Mouse (Mus musculus) embryonic facial prominence, embryonic 14.5 days (tissue): ENCODE data around the gene Taf6. TPM values are rescaled to one million over a fixed set of nuclear protein-coding genes. Genes with fewer than 3 reads are reported as not detected.
A peak's percentile ranks its signal among the peaks of the same experiment; 100 is the strongest.

ENCODE experiments used
- ATAC-seq: fragments of 200-750 bp; cut with Nextera tagmentation; 2 replicates; pipeline ENCODE4 v1.8.0; 2017; ENCODE audit warnings: low read depth, moderate number of reproducible peaks, moderate TSS enrichment
- DNase-seq: peaks from one replicate; pipeline ENCODE4 v3.0.0-alpha.2; 2015; ENCODE audit warnings: low spot score
- H3K27ac ChIP-seq: fragments of 300-500 bp; sonication (generic); replicated peaks from 2 replicates; pipeline ENCODE4 v1.5.1; 2014; ENCODE audit warnings: low read depth, mild to moderate bottlenecking, low read length, moderate library complexity
- H3K27me3 ChIP-seq: fragments of 300-500 bp; sonication (generic); replicated peaks from 2 replicates; pipeline ENCODE4 v1.6.1; 2014; ENCODE audit warnings: low read length; ENCODE audit not compliant: control insufficient read depth, insufficient read depth
- H3K36me3 ChIP-seq: fragments of 300-500 bp; sonication (generic); 2 replicates; pipeline ENCODE4 v1.6.1; 2014; ENCODE audit warnings: low read length, mixed read lengths; ENCODE audit not compliant: control insufficient read depth, insufficient read depth
- H3K4me1 ChIP-seq: fragments of 300-500 bp; sonication (generic); 2 replicates; pipeline ENCODE4 v1.6.1; 2014; ENCODE audit warnings: antibody characterized with exemption, low read length; ENCODE audit not compliant: control insufficient read depth, insufficient read depth
- H3K4me2 ChIP-seq: fragments of 300-500 bp; sonication (generic); 2 replicates; pipeline ENCODE4 v1.6.1; 2014; ENCODE audit warnings: low read depth, mild to moderate bottlenecking, low read length, moderate library complexity, mixed read lengths
- H3K4me3 ChIP-seq: fragments of 300-500 bp; sonication (generic); 2 replicates; pipeline ENCODE4 v1.5.1; 2014; ENCODE audit warnings: low read depth, mild to moderate bottlenecking, low read length
- H3K9ac ChIP-seq: fragments of 300-500 bp; sonication (generic); 2 replicates; pipeline ENCODE4 v1.6.1; 2014; ENCODE audit warnings: low read depth, mild to moderate bottlenecking, low read length, moderate library complexity, mixed read lengths
- H3K9me3 ChIP-seq: fragments of 300-500 bp; sonication (generic); 2 replicates; pipeline ENCODE4 v1.6.1; 2016; ENCODE audit warnings: low read length; ENCODE audit not compliant: control insufficient read depth
- WGBS: fragments of 180-500 bp; shearing (Covaris S2); extraction: QIAGEN DNeasy Blood & Tissue Kit; methylation state at CpG from one replicate; pipeline ENCODE4 v1.1.7; 2014; 5-methylcytosine and 5-hydroxymethylcytosine counted together
- polyA plus RNA-seq: library from polyadenylated mRNA; unstranded; fragments of >200 nt; fragmentation: Nextera tagmentation; extraction: Ambion mirVana; gene quantifications from 2 replicates; pipeline ENCODE4 v1.2.1, GENCODE M21; 2014

The Taf6 gene
- polyA plus RNA-seq, 1 experiment from 2014 or later = 70.4 TPM

GRCm38 (mm10) chr5:138163046-138163445 is 24.2 kb downstream of the Taf6 start:
- WGBS = 79% methylated on average over 6 of the region's 6 CpGs

GRCm38 (mm10) chr5:138160842-138161665 is 26.2 kb downstream of the Taf6 start, which contains the start of gene Cops6:
Gene Cops6, plus strand, starts transcription at chr5:138161071.
- Histone ChIP-seq H3K4me2 (peak within 1 kb of the TSS; percentile 84), H3K27ac (peak within 1 kb of the TSS; percentile 80), H3K27me3 (no peaks in the 10 kb centered on the region), H3K9ac (peak within 1 kb of the TSS; percentile 90), H3K9me3 (no peaks in the 10 kb centered on the region), H3K4me1 (peaks cover 12% of the 10 kb centered on the region), H3K36me3 (peaks cover 35% of the 10 kb centered on the region), H3K4me3 (peak within 1 kb of the TSS; percentile 88)
- ATAC-seq (peak; percentile 97), DNase-seq (peak; percentile 98)
- WGBS = 1% methylated on average over 39 of the region's 42 CpGs

More at GRCm38 (mm10) chr5:138163046-138163445, 24.2 kb downstream of the Taf6 start:
- peaks cover 55% of the 10 kb centered on the region for H3K36me3 ChIP-seq
- no peak overlapping the region for H3K4me2 ChIP-seq
- no peaks in the 10 kb centered on the region for H3K9me3 ChIP-seq
- H3K4me3 ChIP-seq = no peak overlapping the region
- peaks cover 12% of the 10 kb centered on the region for H3K4me1 ChIP-seq
- ATAC-seq = no peak
- H3K9ac ChIP-seq = no peak overlapping the region
- no peak overlapping the region for H3K27ac ChIP-seq
- DNase-seq = no peak
- H3K27me3 ChIP-seq = no peaks in the 10 kb centered on the region

DNA sequence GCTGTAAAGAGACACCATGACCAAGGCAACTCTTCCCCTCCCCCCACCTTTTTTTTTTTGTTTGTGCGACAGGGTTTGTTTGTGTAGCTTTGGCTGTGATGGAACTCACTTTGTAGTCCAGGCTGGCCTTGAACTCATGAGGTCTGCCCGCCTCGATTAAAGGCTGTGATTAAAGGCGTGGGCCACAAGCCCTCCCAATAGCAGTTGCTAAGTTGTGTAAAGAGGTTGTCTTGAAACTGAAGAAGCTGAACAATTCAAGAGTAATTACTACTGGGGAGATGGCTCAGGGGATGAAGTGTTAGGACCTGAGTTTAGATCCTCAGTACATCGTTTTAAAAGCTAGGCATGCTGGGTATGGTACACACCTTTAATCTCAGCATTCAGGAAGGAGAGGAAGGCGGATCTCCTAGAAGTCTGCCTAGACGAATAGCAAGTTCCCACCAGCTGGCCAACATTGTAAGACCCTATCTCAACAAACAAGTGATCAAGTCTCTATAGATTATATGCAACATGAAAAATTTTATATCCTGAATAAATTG is 27.0 kb downstream of the Taf6 start:
- DNase-seq = no peak
- Histone ChIP-seq H3K4me3 (peak overlapping the region; percentile 88), H3K9me3 (no peaks in the 10 kb centered on the region), H3K9ac (peak overlapping the region; percentile 90), H3K27ac (0 out of 2 replicates have a peak overlapping the region, but pooled peaks have one; percentile 80), H3K36me3 (peaks cover 28% of the 10 kb centered on the region), H3K27me3 (no peaks in the 10 kb centered on the region), H3K4me1 (peaks cover 12% of the 10 kb centered on the region), H3K4me2 (peak overlapping the region; percentile 84)
- no peak for ATAC-seq
- WGBS = 63% methylated on average over 7 of the region's 7 CpGs

GRCm38 (mm10) chr5:138155443-138155976 is 31.7 kb downstream of the Taf6 start, which contains the start of gene Zfp113:
Gene Zfp113, minus strand, starts transcription at chr5:138155744.
- Histone ChIP-seq H3K36me3 (peaks cover 23% of the 10 kb centered on the region), H3K27me3 (no peaks in the 10 kb centered on the region)

GRCm38 (mm10) chr5:138154390-138154789 is 32.9 kb downstream of the Taf6 start:
- Histone ChIP-seq H3K4me2 (peak overlapping the region; percentile 85), H3K36me3 (peaks cover 27% of the 10 kb centered on the region), H3K27me3 (no peaks in the 10 kb centered on the region), H3K4me3 (peak overlapping the region; percentile 85), H3K27ac (no peak overlapping the region), H3K9me3 (no peaks in the 10 kb centered on the region), H3K4me1 (peaks cover 7% of the 10 kb centered on the region; the same call in 1 of the 2 replicates), H3K9ac (peak overlapping the region; percentile 93)
- 81% methylated on average over 3 of the region's 3 CpGs for WGBS
- DNase-seq (no peak), ATAC-seq (no peak)

More at GRCm38 (mm10) chr5:138155443-138155976, 31.7 kb downstream of the Taf6 start, which contains the start of gene Zfp113:
- peak within 1 kb of the TSS; percentile 85 for H3K4me3 ChIP-seq
- H3K4me1 ChIP-seq = peaks cover 9% of the 10 kb centered on the region; the same call in 1 of the 2 replicates
- no peaks in the 10 kb centered on the region for H3K9me3 ChIP-seq
- H3K4me2 ChIP-seq = peak within 1 kb of the TSS; percentile 85
- H3K9ac ChIP-seq = peak within 1 kb of the TSS; percentile 93
- peak; percentile 97 for DNase-seq
- 0% methylated on average over 31 of the region's 31 CpGs for WGBS
- peak within 1 kb of the TSS; percentile 94 for H3K27ac ChIP-seq
- ATAC-seq = peak; percentile 98

- H3K36me3 ChIP-seq = peaks cover 36% of the 10 kb centered on the region
- WGBS = 77% methylated on average over 4 of the region's 4 CpGs
- H3K9ac ChIP-seq = no peak overlapping the region
- no peak overlapping the region for H3K4me3 ChIP-seq
- DNase-seq (no peak), ATAC-seq (no peak)
- no peaks in the 10 kb centered on the region for H3K9me3 ChIP-seq
- no peak overlapping the region for H3K27ac ChIP-seq
- H3K4me1 ChIP-seq = no peaks in the 10 kb centered on the region
- H3K27me3 ChIP-seq = no peaks in the 10 kb centered on the region
- H3K4me2 ChIP-seq = no peak overlapping the region
These were observed 48.7 kb downstream of the Taf6 start for GRCm38 (mm10) chr5:138138585-138138984.

- no peak overlapping the region for H3K4me3 ChIP-seq
- DNase-seq (peak; percentile 70), ATAC-seq (peak; percentile 50)
- no peak overlapping the region for H3K4me2 ChIP-seq
- no peak overlapping the region for H3K9ac ChIP-seq
- no peaks in the 10 kb centered on the region for H3K27me3 ChIP-seq
- H3K9me3 ChIP-seq = no peaks in the 10 kb centered on the region
- WGBS = 61% methylated on average over 8 of the region's 8 CpGs
- H3K4me1 ChIP-seq = no peaks in the 10 kb centered on the region
- no peak overlapping the region for H3K27ac ChIP-seq
- peaks cover 36% of the 10 kb centered on the region for H3K36me3 ChIP-seq
These were observed 49.2 kb downstream of the Taf6 start for GRCm38 (mm10) chr5:138137935-138138549.

DNA sequence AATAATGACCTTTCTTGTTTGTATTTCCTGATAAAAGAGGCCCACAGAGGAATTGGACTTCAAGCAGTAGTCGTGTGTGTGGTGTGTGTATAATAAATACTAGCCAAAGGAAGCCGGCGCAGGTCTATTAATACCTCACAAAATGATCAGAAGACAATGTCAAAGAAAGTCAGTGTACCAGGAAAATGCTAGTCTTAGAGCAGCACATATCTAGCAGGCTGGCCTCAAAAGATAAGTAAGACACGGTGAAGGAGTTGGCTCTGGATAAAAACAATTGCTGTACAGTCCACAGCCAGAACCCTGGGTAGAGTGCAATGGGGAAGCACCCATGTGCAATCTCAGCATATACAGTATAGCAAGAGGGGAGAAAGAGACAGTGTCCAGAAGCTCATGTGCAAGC is 50.0 kb downstream of the Taf6 start:
- 81% methylated on average over 4 of the region's 4 CpGs for WGBS
- Histone ChIP-seq H3K4me3 (no peak overlapping the region), H3K4me2 (no peak overlapping the region), H3K4me1 (no peaks in the 10 kb centered on the region), H3K9me3 (no peaks in the 10 kb centered on the region), H3K27me3 (no peaks in the 10 kb centered on the region), H3K36me3 (peaks cover 44% of the 10 kb centered on the region), H3K9ac (no peak overlapping the region), H3K27ac (no peak overlapping the region)
- no peak for DNase-seq
- no peak for ATAC-seq
